ENCODE assay signal across 33 mouse cellular contexts in genomic region chr4:43415221-43416070, GRCm38 (mm10). TPM values are rescaled to one million over a fixed set of nuclear protein-coding genes. Genes with fewer than 3 reads are reported as not detected.
DNase-seq lines count a peak whose midpoint lies in the region; ATAC-seq and TF ChIP-seq lines count a peak whose summit lies in the region.
"Had no signal": no experiment of that assay in that cellular context is flagged by ENCODE, and none has a peak within 500 bp of the region (broad histone marks: within the 10 kb centered on the region; RNA-seq: fewer than 3 reads in every experiment).

No protein-coding gene starts in this region.

- 0 out of 2 replicates have a peak overlapping the region, but pooled peaks have one; percentile 17 for H3K9ac ChIP-seq in heart, embryonic 15.5 days
- no peak overlapping the region for H3K9ac ChIP-seq in lung, postnatal 0 days (replicated peaks; ENCODE audit: low read depth)
- H3K9ac ChIP-seq: embryonic facial prominence, embryonic 15.5 days; forebrain, embryonic 13.5 days; heart, embryonic 13.5 days; hindbrain, embryonic 15.5 days; limb, embryonic 15.5 days; liver, embryonic 13.5 days; midbrain, embryonic 12.5 days; neural tube, embryonic 13.5 days had no signal

- 82% methylated on average over 29 of the region's 29 CpGs for WGBS in heart, embryonic 15.5 days
- 87% methylated on average over 29 of the region's 29 CpGs for WGBS in lung, postnatal 0 days

- H3K4me2 ChIP-seq in heart, embryonic 15.5 days = no peak overlapping the region
- no peak overlapping the region for H3K4me2 ChIP-seq in lung, postnatal 0 days (replicated peaks; ENCODE audit: low read depth, low read length)
- H3K4me2 ChIP-seq: embryonic facial prominence, embryonic 15.5 days; forebrain, embryonic 13.5 days; heart, embryonic 13.5 days; hindbrain, embryonic 15.5 days; limb, embryonic 15.5 days; liver, embryonic 13.5 days; midbrain, embryonic 12.5 days; neural tube, embryonic 13.5 days had no signal

- no peak overlapping the region for H3K4me3 ChIP-seq in heart, embryonic 15.5 days
- no peak overlapping the region for H3K4me3 ChIP-seq in lung, postnatal 0 days (ENCODE audit: low read depth, low read length)
- H3K4me3 ChIP-seq in G1E (ENCODE audit: low read depth, low read length) = peak overlapping the region; percentile 45; the same call in 1 of the 2 replicates
- H3K4me3 ChIP-seq: embryonic facial prominence, embryonic 10.5 days; embryonic facial prominence, embryonic 15.5 days; forebrain, embryonic 13.5 days; heart, embryonic 13.5 days; hindbrain, embryonic 15.5 days; limb, embryonic 10.5 days; limb, embryonic 15.5 days; liver, embryonic 13.5 days; midbrain, embryonic 12.5 days; neural tube, embryonic 13.5 days had no signal

- intact Hi-C loops in heart, postnatal 10 days (cut with DNase I) = no loop called here

- H3K27me3 ChIP-seq in heart, embryonic 15.5 days = no peaks in the 10 kb centered on the region
- H3K27me3 ChIP-seq in lung, postnatal 0 days (replicated peaks; ENCODE audit: insufficient read depth, low read length) = no peaks in the 10 kb centered on the region
- H3K27me3 ChIP-seq in G1E (ENCODE audit: insufficient read depth, low read length) = no peaks in the 10 kb centered on the region
- H3K27me3 ChIP-seq: embryonic facial prominence, embryonic 15.5 days; forebrain, embryonic 13.5 days; heart, embryonic 13.5 days; hindbrain, embryonic 15.5 days; limb, embryonic 15.5 days; liver, embryonic 13.5 days; midbrain, embryonic 12.5 days; neural tube, embryonic 13.5 days had no signal

- TF ChIP-seq EP300 in lung, postnatal 0 days (IDR thresholded peaks at IDR 0.05) = no peak

- H3K27ac ChIP-seq in heart, embryonic 15.5 days = no peak overlapping the region
- H3K27ac ChIP-seq in lung, postnatal 0 days (ENCODE audit: low read length) = peak overlapping the region; percentile 9; the same call in 1 of the 2 replicates
- H3K27ac ChIP-seq: embryonic facial prominence, embryonic 10.5 days; embryonic facial prominence, embryonic 15.5 days; forebrain, embryonic 13.5 days; heart, embryonic 13.5 days; hindbrain, embryonic 15.5 days; limb, embryonic 10.5 days; limb, embryonic 15.5 days; midbrain, embryonic 12.5 days; neural tube, embryonic 13.5 days had no signal

- peaks cover 38% of the 10 kb centered on the region for H3K4me1 ChIP-seq in heart, embryonic 15.5 days (replicated peaks)
- peaks cover 27% of the 10 kb centered on the region for H3K4me1 ChIP-seq in lung, postnatal 0 days (ENCODE audit: insufficient read depth, low read depth, low read length)
- peaks cover 75% of the 10 kb centered on the region for H3K4me1 ChIP-seq in G1E (ENCODE audit: insufficient read depth, low read depth, low read length)

- no peaks in the 10 kb centered on the region for H3K9me3 ChIP-seq in heart, embryonic 15.5 days (replicated peaks)
- no peaks in the 10 kb centered on the region for H3K9me3 ChIP-seq in lung, postnatal 0 days (ENCODE audit: low read length)
- peaks cover 23% of the 10 kb centered on the region for H3K9me3 ChIP-seq in G1E (replicated peaks)
- H3K9me3 ChIP-seq: embryonic facial prominence, embryonic 10.5 days; embryonic facial prominence, embryonic 15.5 days; forebrain, embryonic 13.5 days; heart, embryonic 13.5 days; hindbrain, embryonic 15.5 days; limb, embryonic 10.5 days; limb, embryonic 15.5 days; liver, embryonic 13.5 days; midbrain, embryonic 12.5 days; neural tube, embryonic 13.5 days had no signal

- no peak for ATAC-seq in heart, embryonic 15.5 days (replicated peaks; ENCODE audit: insufficient number of reproducible peaks, insufficient read depth, low FRiP score, low read depth)
- no peak for ATAC-seq in lung, postnatal 0 days
- ATAC-seq in G1E (ENCODE audit: extremely low read depth, insufficient number of reproducible peaks, low FRiP score, poor library complexity, severe bottlenecking) = no peak

- no peak for DNase-seq in heart, postnatal 10 days
- no peak for DNase-seq in lung, postnatal 0 days (ENCODE audit: low spot score)
- DNase-seq in lung, postnatal 25 days (ENCODE audit: low spot score) = no peak
- DNase-seq in G1E (ENCODE audit: low spot score) = no peak
- DNase-seq in cerebellum, adult 8-10 months = no peak
- DNase-seq in embryo, embryonic 9.5 days (ENCODE audit: extremely low spot score) = no peak
- DNase-seq: adrenal gland, postnatal 25 days; cerebellum, adult 18-20 months; cerebellum, postnatal 14 days; kidney, adult 8-10 months; kidney, postnatal 14 days; layer of hippocampus, adult 9-11 months; liver, embryonic 13.5 days; lung, adult 18-20 months; lung, postnatal 14 days; thymus, adult 2 months; thymus, postnatal 4 days had no signal

- H3K36me3 ChIP-seq in heart, embryonic 15.5 days = peaks cover 21% of the 10 kb centered on the region
- H3K36me3 ChIP-seq in lung, postnatal 0 days (ENCODE audit: insufficient read depth, low read length) = peaks cover 24% of the 10 kb centered on the region
- peaks cover 2% of the 10 kb centered on the region for H3K36me3 ChIP-seq in G1E (replicated peaks)

- no peak for TF ChIP-seq CTCF in lung, postnatal 0 days (IDR thresholded peaks at IDR 0.05)
- no peak for TF ChIP-seq CTCF in G1E (IDR thresholded peaks at IDR 0.05; ENCODE audit: low read depth, low read length)

RNA-seq across cellular contexts. Expression of gene Fam166b, which starts 13.5 kb away (rescaled TPM):
- polyA plus RNA-seq in heart, embryonic 15.5 days (2015; fragmentation: Nextera tagmentation; extraction: Ambion mirVana) = 0.16 and 0.18 TPM in 2 replicates
- total RNA-seq in heart, postnatal 10 days (2021) = under 1 TPM in 1 of 2 experiments, not detected in 1; 0.62 TPM
- 4.6 and 6.8 TPM in 2 replicates for polyA plus RNA-seq in lung, postnatal 0 days (2015; fragmentation: Nextera tagmentation; extraction: Ambion mirVana)
- not detected in 2 replicates for total RNA-seq in G1E (2014; fragmentation: Nextera tagmentation)
- total RNA-seq in G1E (2017) = 0.11 TPM in 1 of 2 replicates, not detected in the other
- polyA plus RNA-seq in G1E (2012) = not detected in 2 replicates
- total RNA-seq: adrenal gland, adult 18-20 months; adrenal gland, postnatal 25 days; CH12.LX; heart, adult 8-10 months; heart, postnatal 36 days; megakaryocyte, adult 5-6 weeks had no signal
- polyA plus RNA-seq: embryonic facial prominence, embryonic 10.5 days; liver, embryonic 13.5 days had no signal

RNA-seq across cellular contexts. Expression of gene Tesk1, which starts 26.3 kb away (rescaled TPM):
- polyA plus RNA-seq in heart, embryonic 15.5 days (2015; fragmentation: Nextera tagmentation; extraction: Ambion mirVana) = 3.1 and 5.8 TPM in 2 replicates
- 10 to 100 TPM; 42.3 to 42.6 TPM for total RNA-seq in heart, postnatal 10 days (2021)
- polyA plus RNA-seq in lung, postnatal 0 days (2015; fragmentation: Nextera tagmentation; extraction: Ambion mirVana) = 7.3 and 8.0 TPM in 2 replicates
- total RNA-seq in G1E (2014; fragmentation: Nextera tagmentation) (23.5 and 26.3 TPM in 2 replicates), G1E (2017) (8.7 and 10.6 TPM in 2 replicates)
- 55.8 and 64.0 TPM in 2 replicates for polyA plus RNA-seq in G1E (2012)

RNA-seq across cellular contexts. Expression of gene Rusc2, which starts 33.7 kb away (rescaled TPM):
- 14.7 and 17.2 TPM in 2 replicates for polyA plus RNA-seq in heart, embryonic 15.5 days (2015; fragmentation: Nextera tagmentation; extraction: Ambion mirVana)
- 10 to 100 TPM; 42.9 to 61.4 TPM for total RNA-seq in heart, postnatal 10 days (2021)
- polyA plus RNA-seq in lung, postnatal 0 days (2015; fragmentation: Nextera tagmentation; extraction: Ambion mirVana) = 22.2 and 23.4 TPM in 2 replicates
- total RNA-seq in G1E (2014; fragmentation: Nextera tagmentation) (11.9 and 17.1 TPM in 2 replicates), G1E (2017) (4.5 and 8.7 TPM in 2 replicates)
- 14.5 and 18.5 TPM in 2 replicates for polyA plus RNA-seq in G1E (2012)
- total RNA-seq: CH12.LX had no signal

RNA-seq across cellular contexts. Expression of gene Cd72, which starts 39.0 kb away (rescaled TPM):
- 2.1 and 5.2 TPM in 2 replicates for polyA plus RNA-seq in heart, embryonic 15.5 days (2015; fragmentation: Nextera tagmentation; extraction: Ambion mirVana)
- under 1 TPM; 0.45 to 0.60 TPM for total RNA-seq in heart, postnatal 10 days (2021)
- polyA plus RNA-seq in lung, postnatal 0 days (2015; fragmentation: Nextera tagmentation; extraction: Ambion mirVana) = 2.7 and 3.1 TPM in 2 replicates
- total RNA-seq in G1E (2014; fragmentation: Nextera tagmentation) (0.87 TPM in 1 of 2 replicates, not detected in the other), G1E (2017) (0.16 and 1.3 TPM in 2 replicates)
- 1.0 and 1.5 TPM in 2 replicates for polyA plus RNA-seq in G1E (2012)
- total RNA-seq: midbrain, postnatal 0 days had no signal
